Mouse (Mus musculus) olfactory bulb, adult 2 months (tissue): ENCODE measurements around the gene Actl7a. TPM values are rescaled to one million over a fixed set of nuclear protein-coding genes. Genes with fewer than 3 reads are reported as not detected.

Source experiments
- H3K27ac ChIP-seq: fragments of 200-500 bp; 2 replicates; pipeline ENCODE4 v1.5.1; 2012; ENCODE audit warnings: low read depth, low read length; ENCODE audit not compliant: insufficient read depth
- H3K4me1 ChIP-seq: fragments of 200-500 bp; 2 replicates; pipeline ENCODE4 v1.6.1; 2012; ENCODE audit warnings: low read length; ENCODE audit not compliant: control insufficient read depth, insufficient read depth
- H3K4me3 ChIP-seq: fragments of 200-500 bp; 2 replicates; pipeline ENCODE4 v1.5.1; 2012; ENCODE audit warnings: mild to moderate bottlenecking, low read depth, low read length, moderate library complexity; ENCODE audit not compliant: insufficient read depth
- CTCF ChIP-seq: fragments of 200-500 bp; IDR thresholded peaks from 2 replicates; pipeline ENCODE4 v1.5.1; 2012; ENCODE audit warnings: low read depth, mild to moderate bottlenecking, low read length, moderate library complexity; ENCODE audit not compliant: insufficient read depth
- POLR2A ChIP-seq: fragments of 200-500 bp; IDR thresholded peaks from 2 replicates; pipeline ENCODE4 v1.6.1; 2012; ENCODE audit warnings: mild to moderate bottlenecking, low read depth, low read length, moderate library complexity; ENCODE audit not compliant: insufficient read depth
- WGBS: fragments of 180-500 bp; shearing (Covaris S2); methylation state at CpG from one replicate; pipeline ENCODE4 v1.1.7; 2018; 5-methylcytosine and 5-hydroxymethylcytosine counted together
- polyA plus RNA-seq: library from polyadenylated mRNA; stranded (reverse); fragments of >200 nt; gene quantifications from 2 replicates; pipeline ENCODE4 v1.2.4, GENCODE M21; 2012; ENCODE audit warnings: low replicate concordance; ENCODE audit not compliant: missing spikeins, insufficient read depth, insufficient read length

Actl7a gene
- polyA plus RNA-seq = not detected in 2 replicates

- Histone ChIP-seq H3K4me3 (no peak within 1 kb of the TSS), H3K27ac (no peak within 1 kb of the TSS), H3K4me1 (peaks cover 3% of the 10 kb centered on the region; the same call in 1 of the 2 replicates)
- WGBS = 96% methylated on average over 21 of the region's 21 CpGs
- TF ChIP-seq POLR2A (no peak), CTCF (no peak)
Observed at GRCm38 (mm10) chr4:56743363-56744195, at the start of gene Actl7a. Actl7a (plus strand) TSS chr4:56743413.

- WGBS = 90% methylated on average over 7 of the region's 7 CpGs
- no peak overlapping the region for H3K27ac ChIP-seq
- TF ChIP-seq POLR2A (no peak), CTCF (no peak)
- H3K4me3 ChIP-seq = no peak overlapping the region
- H3K4me1 ChIP-seq = no peaks in the 10 kb centered on the region
Observed at GRCm38 (mm10) chr4:56696401-56696800, 46.8 kb upstream of the Actl7a start.

GRCm38 (mm10) chr4:56698671-56699070, 44.5 kb upstream of the Actl7a start:
- Histone ChIP-seq H3K27ac (no peak overlapping the region), H3K4me3 (no peak overlapping the region), H3K4me1 (no peaks in the 10 kb centered on the region; the same call in 1 of the 2 replicates)
- no peak for TF ChIP-seq POLR2A
- no peak for TF ChIP-seq CTCF
- 77% methylated on average over 5 of the region's 5 CpGs for WGBS

- WGBS = 29% methylated on average over 10 of the region's 10 CpGs
- H3K4me1 ChIP-seq = no peaks in the 10 kb centered on the region; the same call in 1 of the 2 replicates
- H3K27ac ChIP-seq = no peak overlapping the region
- no peak overlapping the region for H3K4me3 ChIP-seq
- TF ChIP-seq CTCF = no peak
- no peak for TF ChIP-seq POLR2A
Observed at GRCm38 (mm10) chr4:56702234-56702633, 41.0 kb upstream of the Actl7a start.

- 48% methylated on average over 3 of the region's 3 CpGs for WGBS
Observed at GRCm38 (mm10) chr4:56713155-56713554, 30.1 kb upstream of the Actl7a start.

GRCm38 (mm10) chr4:56716801-56717200, 26.4 kb upstream of the Actl7a start:
- Histone ChIP-seq H3K27ac (no peak overlapping the region), H3K4me3 (no peak overlapping the region), H3K4me1 (no peaks in the 10 kb centered on the region)
- no peak for TF ChIP-seq CTCF
- no peak for TF ChIP-seq POLR2A
- WGBS = 44% methylated on average over 5 of the region's 5 CpGs

More at GRCm38 (mm10) chr4:56713155-56713554, 30.1 kb upstream of the Actl7a start:
- TF ChIP-seq CTCF = no peak
- no peak for TF ChIP-seq POLR2A
- H3K27ac ChIP-seq = no peak overlapping the region
- H3K4me1 ChIP-seq = peaks cover 3% of the 10 kb centered on the region; the same call in 1 of the 2 replicates
- no peak overlapping the region for H3K4me3 ChIP-seq

GRCm38 (mm10) chr4:56717932-56718331, 25.3 kb upstream of the Actl7a start:
- WGBS = 81% methylated on average over 3 of the region's 3 CpGs
- Histone ChIP-seq H3K4me3 (no peak overlapping the region), H3K27ac (no peak overlapping the region), H3K4me1 (no peaks in the 10 kb centered on the region; the same call in 1 of the 2 replicates)
- TF ChIP-seq POLR2A (no peak), CTCF (no peak)

- no peaks in the 10 kb centered on the region; the same call in 1 of the 2 replicates for H3K4me1 ChIP-seq
- no peak overlapping the region for H3K27ac ChIP-seq
- TF ChIP-seq CTCF (no peak), POLR2A (no peak)
- WGBS = 59% methylated on average over 12 of the region's 12 CpGs
- H3K4me3 ChIP-seq = no peak overlapping the region
Observed at GRCm38 (mm10) chr4:56718573-56719442, 24.4 kb upstream of the Actl7a start.

- H3K27ac ChIP-seq = no peak overlapping the region
- TF ChIP-seq CTCF (no peak), POLR2A (no peak)
- H3K4me1 ChIP-seq = no peaks in the 10 kb centered on the region; the same call in 1 of the 2 replicates
- WGBS = 83% methylated on average over 9 of the region's 9 CpGs
- no peak overlapping the region for H3K4me3 ChIP-seq
Observed at GRCm38 (mm10) chr4:56719456-56719855, 23.8 kb upstream of the Actl7a start.
